Mouse (Mus musculus) spleen, adult 2 months (tissue): Measurements from ENCODE around the gene Dnajc7. TPM values are rescaled to one million over a fixed set of nuclear protein-coding genes. Genes with fewer than 3 reads are reported as not detected.
"Not testable (repeated sequence)": the region's sequence is repeated elsewhere in the genome, so short reads cannot be mapped to it uniquely, and the experiment has no call there.

Experiments used
- DNase-seq, 2 experiments: peaks; one replicate each; pipeline versions ENCODE4 v3.0.0 to v3.0.0-alpha.2; 2012 to 2021; ENCODE audit warnings: low spot score in 2 of 2, low read depth in 1 of 2
- H3K27ac ChIP-seq: fragments of 200-500 bp; 2 replicates; pipeline ENCODE4 v1.5.1; 2012; ENCODE audit warnings: low read length, inconsistent platforms; ENCODE audit not compliant: insufficient read depth
- H3K27me3 ChIP-seq: fragments of 200-500 bp; 2 replicates; pipeline ENCODE4 v1.6.1; 2012; ENCODE audit warnings: mild to moderate bottlenecking, moderate library complexity, low read length, inconsistent platforms; ENCODE audit not compliant: control insufficient read depth, insufficient read depth
- H3K36me3 ChIP-seq: fragments of 200-500 bp; 2 replicates; pipeline ENCODE4 v1.6.1; 2012; ENCODE audit warnings: mild to moderate bottlenecking, low read length, inconsistent platforms; ENCODE audit not compliant: control insufficient read depth, insufficient read depth
- H3K4me1 ChIP-seq: fragments of 200-500 bp; 2 replicates; pipeline ENCODE4 v1.6.1; 2011; ENCODE audit warnings: inconsistent platforms; ENCODE audit not compliant: control insufficient read depth, insufficient read depth, insufficient read length
- H3K4me3 ChIP-seq: fragments of 200-500 bp; 2 replicates; pipeline ENCODE4 v1.5.1; 2011; ENCODE audit warnings: mild to moderate bottlenecking, inconsistent platforms; ENCODE audit not compliant: insufficient read depth, insufficient read length; ENCODE audit errors: extremely low read depth
- CTCF ChIP-seq: fragments of 200-500 bp; IDR thresholded peaks from 2 replicates; pipeline ENCODE4 v1.5.1; 2011; ENCODE audit warnings: mild to moderate bottlenecking, inconsistent platforms; ENCODE audit not compliant: insufficient read depth, insufficient read length, insufficient replicate concordance; ENCODE audit errors: extremely low read depth
- POLR2A ChIP-seq: fragments of 200-500 bp; IDR thresholded peaks from 2 replicates; pipeline ENCODE4 v1.6.1; 2011; ENCODE audit warnings: low read depth, low read length, inconsistent platforms
- WGBS: fragments of 180-500 bp; shearing (Covaris S2); methylation state at CpG from one replicate; pipeline ENCODE4 v1.1.7; 2018; 5-methylcytosine and 5-hydroxymethylcytosine counted together
- polyA plus RNA-seq: library from polyadenylated mRNA; depleted of rRNA; stranded (reverse); fragments of >200 nt; gene quantifications from 2 replicates; pipeline ENCODE4 v1.2.3, GENCODE M21; 2012

The Dnajc7 gene
- polyA plus RNA-seq, 1 experiment, result 53.7 TPM

DNA sequence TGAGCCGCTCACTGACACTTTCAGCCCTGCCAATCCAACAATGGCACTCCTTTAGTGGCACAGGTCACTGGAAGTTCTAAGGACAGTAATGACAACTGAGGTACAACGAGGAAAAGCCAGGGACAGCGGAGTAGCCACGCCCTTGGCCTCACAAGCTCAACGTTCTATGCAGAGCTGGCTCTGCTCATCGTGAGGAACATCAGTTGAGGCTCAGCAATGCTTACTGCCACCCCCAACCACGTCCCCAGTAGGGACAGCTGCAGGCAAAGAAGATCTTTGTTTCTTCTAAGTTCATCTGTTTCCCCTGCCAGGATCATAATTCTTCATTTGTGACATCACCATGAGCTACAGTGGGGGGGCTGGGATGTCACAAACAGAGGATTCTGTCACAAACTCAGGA lies 25.4 kb downstream of the Dnajc7 start:
- DNase-seq, result no peak
- peaks cover 41% of the 10 kb centered on the region for H3K36me3 ChIP-seq
- H3K27me3 ChIP-seq, result no peaks in the 10 kb centered on the region
- peaks cover 15% of the 10 kb centered on the region for H3K4me1 ChIP-seq
- no peak overlapping the region for H3K4me3 ChIP-seq
- 93% methylated on average over 7 of the region's 7 CpGs for WGBS
- no peak overlapping the region for H3K27ac ChIP-seq
- TF ChIP-seq CTCF, result no peak

- TF ChIP-seq CTCF (no peak), POLR2A (no peak)
- H3K36me3 ChIP-seq, result peaks cover 48% of the 10 kb centered on the region
- peaks cover 9% of the 10 kb centered on the region for H3K4me1 ChIP-seq
- H3K27ac ChIP-seq, result no peak overlapping the region
- no peak overlapping the region for H3K4me3 ChIP-seq
- no peak for DNase-seq
- H3K27me3 ChIP-seq, result no peaks in the 10 kb centered on the region
- WGBS, result 96% methylated on average over 11 of the region's 11 CpGs
Observed at GRCm38 (mm10) chr11:100592346-100593046, 27.5 kb downstream of the Dnajc7 start.

DNA sequence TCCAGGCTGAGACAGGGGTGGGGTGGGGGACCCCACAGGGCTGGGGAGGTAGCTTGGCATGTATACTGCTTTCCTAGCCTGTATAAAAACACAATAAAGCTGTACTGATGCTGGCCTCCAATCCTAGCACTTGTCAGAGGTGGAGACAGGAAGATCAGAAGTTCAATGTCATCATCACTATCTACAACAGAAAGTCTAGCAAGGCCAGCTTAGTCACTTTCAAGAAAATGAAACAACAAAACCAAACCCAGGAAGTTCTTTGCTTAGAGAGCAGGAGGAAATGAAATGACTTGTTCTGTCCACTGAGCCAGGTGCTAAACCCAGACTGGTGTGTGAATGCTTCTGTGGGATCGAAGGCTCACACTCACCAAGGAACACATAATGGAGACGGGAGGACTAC lies 31.5 kb downstream of the Dnajc7 start:
- peaks cover 40% of the 10 kb centered on the region for H3K36me3 ChIP-seq
- peaks cover 25% of the 10 kb centered on the region; the same call in 1 of the 2 replicates for H3K4me1 ChIP-seq

DNA sequence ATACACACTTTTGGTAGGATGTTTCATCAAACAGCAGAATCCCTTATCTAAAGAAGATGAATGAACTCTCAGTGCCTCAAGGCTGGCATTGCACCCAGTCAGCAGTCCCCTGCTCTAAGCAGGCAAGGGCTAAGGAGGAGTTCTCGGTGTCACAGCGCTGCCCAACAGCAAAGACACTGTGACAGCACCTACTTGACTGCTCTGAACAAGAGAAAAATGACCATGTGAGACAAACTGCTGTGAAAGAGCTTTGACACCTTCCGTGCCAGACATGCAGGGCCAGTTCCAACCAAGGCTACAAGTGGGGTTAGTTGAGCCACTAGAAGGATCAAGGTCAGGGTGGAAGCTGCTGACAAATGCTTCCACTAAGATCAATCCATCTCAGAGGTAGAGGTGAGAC lies 34.8 kb downstream of the Dnajc7 start:
- Histone ChIP-seq H3K27me3 (no peaks in the 10 kb centered on the region), H3K27ac (peak overlapping the region; percentile 83), H3K36me3 (peaks cover 46% of the 10 kb centered on the region), H3K4me1 (peaks cover 51% of the 10 kb centered on the region; the same call in 1 of the 2 replicates), H3K4me3 (no peak overlapping the region)
- no peak for DNase-seq
- TF ChIP-seq POLR2A (no peak), CTCF (no peak)
- 79% methylated on average over 3 of the region's 3 CpGs for WGBS

More for the DNA sequence above, 31.5 kb downstream of the Dnajc7 start:
- Histone ChIP-seq H3K4me3 (no peak overlapping the region), H3K27ac (peak overlapping the region; percentile 66), H3K27me3 (no peaks in the 10 kb centered on the region)
- no peak for TF ChIP-seq CTCF
- TF ChIP-seq POLR2A, result no peak
- DNase-seq, result no peak
- 50% methylated on average over 2 of the region's 2 CpGs for WGBS

GRCm38 (mm10) chr11:100584561-100584961 lies 35.4 kb downstream of the Dnajc7 start:
- DNase-seq, result no peak
- peak overlapping the region; percentile 83 for H3K27ac ChIP-seq
- peak overlapping the region; percentile 44; the same call in 1 of the 2 replicates for H3K4me3 ChIP-seq
- H3K27me3 ChIP-seq, result no peaks in the 10 kb centered on the region
- WGBS, result 36% methylated on average over 7 of the region's 7 CpGs
- TF ChIP-seq CTCF (no peak), POLR2A (no peak)
- peaks cover 44% of the 10 kb centered on the region for H3K36me3 ChIP-seq
- H3K4me1 ChIP-seq, result peaks cover 53% of the 10 kb centered on the region; the same call in 1 of the 2 replicates

- no peak for DNase-seq
- Histone ChIP-seq H3K4me3 (no peak overlapping the region; the same call in 1 of the 2 replicates), H3K27ac (peak overlapping the region; percentile 83), H3K27me3 (no peaks in the 10 kb centered on the region), H3K4me1 (peaks cover 63% of the 10 kb centered on the region; the same call in 1 of the 2 replicates), H3K36me3 (peaks cover 49% of the 10 kb centered on the region)
- TF ChIP-seq POLR2A (no peak), CTCF (no peak)
- WGBS, result 8% methylated on average over 2 of the region's 2 CpGs
Observed at GRCm38 (mm10) chr11:100582836-100583235, 37.1 kb downstream of the Dnajc7 start.

DNA sequence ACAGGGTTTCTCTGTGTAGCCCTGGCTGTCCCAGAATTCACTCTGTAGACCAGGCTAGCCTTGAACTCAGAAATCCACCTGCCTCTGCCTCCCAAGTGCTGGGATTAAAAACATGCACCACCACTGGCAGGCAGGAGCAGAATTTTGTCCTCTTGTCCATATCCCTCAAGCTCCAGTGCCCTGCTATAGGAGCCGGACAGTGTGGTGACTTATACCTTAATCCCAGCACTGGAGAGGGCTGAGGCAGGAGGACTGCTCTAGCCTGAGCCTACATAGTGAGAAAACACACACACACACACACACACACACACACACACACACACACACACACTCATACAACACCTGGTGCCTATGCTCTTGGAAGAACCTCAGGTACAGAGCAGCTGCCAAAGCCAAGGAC lies 37.6 kb downstream of the Dnajc7 start:
- Histone ChIP-seq H3K27ac (peak overlapping the region; percentile 83), H3K4me1 (peaks cover 65% of the 10 kb centered on the region; the same call in 1 of the 2 replicates), H3K36me3 (peaks cover 45% of the 10 kb centered on the region)
- DNase-seq, H3K27me3 ChIP-seq, H3K4me3 ChIP-seq: not testable (repeated sequence)
- 95% methylated on average over 1 of the region's 1 CpGs for WGBS
